2 mouse cellular contexts compared by ENCODE assay signal in genomic region chr5:116305146-116305545, GRCm38 (mm10). TPM values are rescaled to one million over a fixed set of nuclear protein-coding genes. Genes with fewer than 3 reads are reported as not detected.
"Had no signal": no experiment of that assay in that cellular context is flagged by ENCODE, and none has a peak within 500 bp of the region (broad histone marks: within the 10 kb centered on the region; RNA-seq: fewer than 3 reads in every experiment).

No protein-coding gene starts in this region.

RNA-seq across cellular contexts. Expression of gene Ccdc60, which starts 16.4 kb away (rescaled TPM):
- total RNA-seq: megakaryocyte-erythroid progenitor cell, adult 5-6 weeks had no signal
- polyA plus RNA-seq: liver, embryonic 16.5 days had no signal
